Mouse (Mus musculus) frontal cortex, postnatal 14 days (tissue): ENCODE results near the gene Acvr1c.

Experiments
- DNase-seq, 2 experiments: peaks; one replicate each; pipeline ENCODE4 v3.0.0; 2022; ENCODE audit warnings: low spot score in 2 of 2

Gene Acvr1c

DNA sequence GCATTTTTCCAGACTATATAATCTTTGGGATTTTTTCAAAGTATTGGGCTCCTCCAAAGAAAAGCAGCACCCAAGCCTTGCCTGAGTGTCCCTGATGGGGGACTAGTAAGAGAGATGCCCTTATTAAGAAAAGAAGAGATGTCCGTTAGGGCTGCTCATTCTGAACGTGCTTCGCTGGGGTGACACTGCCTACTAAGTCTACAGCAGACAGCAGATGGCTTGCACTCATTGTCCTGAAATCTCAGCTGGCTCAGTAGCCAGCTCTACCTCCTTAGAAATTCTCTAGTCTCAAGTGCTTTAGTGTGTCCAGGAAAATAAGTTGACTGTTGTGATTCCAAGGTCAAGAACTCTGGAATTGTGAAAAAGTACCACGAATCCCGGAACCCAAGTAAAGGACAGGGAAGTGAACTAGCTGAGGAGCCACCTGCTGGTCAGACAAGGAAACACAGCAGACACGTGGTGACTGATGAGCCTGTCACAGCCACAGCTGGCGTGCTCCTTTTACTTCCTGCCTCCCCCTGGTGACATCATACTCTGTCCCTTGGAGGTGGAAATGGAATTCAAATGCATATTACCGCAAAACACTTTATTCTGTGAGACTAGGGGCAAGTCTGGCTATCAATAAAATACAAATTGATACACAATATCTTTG is 75.3 kb downstream of the Acvr1c start:
- no peak for DNase-seq

GRCm38 (mm10) chr2:58281046-58281445 is 76.6 kb downstream of the Acvr1c start:
- no peak for DNase-seq

DNA sequence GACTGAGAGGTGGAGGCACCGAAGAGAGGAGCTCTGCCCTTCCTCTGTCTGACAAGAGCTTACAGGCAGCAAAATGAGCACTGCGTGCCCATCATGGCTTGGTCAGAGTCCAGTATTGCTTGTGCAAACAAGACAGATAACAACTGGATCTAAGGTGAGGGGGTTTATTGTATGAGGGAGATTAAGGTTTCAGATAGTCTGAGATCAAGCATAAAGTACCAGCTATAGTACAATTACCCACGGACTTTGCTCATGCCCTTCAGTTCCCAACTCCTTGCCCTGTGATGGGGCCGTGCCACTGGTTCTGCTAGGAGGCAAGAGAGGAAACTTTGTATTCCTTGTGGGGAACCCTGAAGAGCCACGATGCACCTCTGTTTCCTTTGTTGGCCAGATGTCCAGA is 78.5 kb downstream of the Acvr1c start:
- DNase-seq = no peak

- DNase-seq = no peak
These were observed 81.2 kb downstream of the Acvr1c start for GRCm38 (mm10) chr2:58276454-58276853.

DNA sequence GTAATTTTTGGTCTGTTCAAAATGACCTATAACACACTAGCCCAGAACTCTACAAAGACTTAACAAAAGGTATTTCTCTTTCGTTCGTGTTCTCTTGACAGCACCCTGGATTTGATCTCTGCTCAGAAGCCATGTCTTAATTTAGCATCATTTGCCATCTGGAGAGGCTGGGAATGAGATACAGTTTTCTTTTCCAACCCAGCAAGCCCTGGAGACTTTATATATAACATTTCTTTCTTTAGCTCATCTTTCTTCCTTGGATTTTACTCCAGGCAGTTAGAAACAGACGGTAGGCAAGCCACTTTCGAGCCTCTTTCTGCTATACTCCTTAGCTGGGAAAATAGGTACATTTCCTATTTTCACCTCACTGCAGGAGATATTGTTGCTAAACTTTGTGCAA is 117.1 kb downstream of the Acvr1c start:
- no peak for DNase-seq

- no peak for DNase-seq
These were observed 120.2 kb downstream of the Acvr1c start for GRCm38 (mm10) chr2:58237487-58237886.
